Mouse (Mus musculus): Measurements from ENCODE around the gene Cdk20. TPM values are rescaled to one million over a fixed set of nuclear protein-coding genes. Genes with fewer than 3 reads are reported as not detected.
"Not testable (repeated sequence)": the region's sequence is repeated elsewhere in the genome, so short reads cannot be mapped to it uniquely, and the experiment has no call there.

The Cdk20 gene
- polyA plus RNA-seq, 1 experiment from 2014 or later, result 6.0 TPM

DNA sequence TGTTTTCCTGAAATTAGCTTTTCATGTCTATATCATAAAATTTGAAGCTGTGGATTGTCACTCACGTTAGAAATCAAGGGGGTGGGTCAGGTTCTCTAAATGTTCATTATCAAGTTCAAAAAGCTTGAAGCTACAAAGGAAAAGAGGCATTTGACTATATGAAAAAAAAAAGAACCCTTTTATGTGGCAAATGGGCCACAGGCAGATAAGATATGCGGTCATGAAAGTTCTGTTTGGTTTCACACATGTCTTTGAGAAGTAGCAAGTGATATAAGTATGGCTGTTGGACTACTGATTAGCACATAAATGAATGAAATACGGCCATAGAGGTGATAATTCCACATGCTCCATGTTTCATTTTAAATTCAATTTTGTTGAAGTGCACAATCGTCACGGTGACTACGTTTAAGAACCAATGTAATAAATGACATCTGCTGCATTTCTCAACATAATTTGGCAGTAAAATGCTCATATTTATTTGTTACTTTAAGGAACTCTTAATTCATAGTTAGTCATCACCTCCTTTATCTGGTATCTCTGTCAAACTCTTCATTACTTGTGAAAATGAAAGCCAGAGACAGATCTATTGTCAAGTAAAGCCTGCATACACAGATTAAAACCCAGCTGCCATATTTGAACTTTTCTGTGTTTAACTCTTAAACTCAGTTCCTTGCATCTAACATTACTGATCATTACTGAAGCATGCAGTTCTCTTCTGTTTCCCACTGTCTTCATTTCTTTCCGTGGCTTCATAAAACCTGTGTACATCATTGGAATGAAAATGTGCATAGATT lies 18.1 kb downstream of the Cdk20 start:
- Histone ChIP-seq H3K36me3 (no peaks in the 10 kb centered on the region), H3K9me3 (replicated peaks) (no peaks in the 10 kb centered on the region), H3K4me3 (no peak overlapping the region), H3K27me3 (no peaks in the 10 kb centered on the region), H3K27ac (no peak overlapping the region), H3K4me2 (no peak overlapping the region), H3K4me1 (replicated peaks) (no peaks in the 10 kb centered on the region), H3K9ac (no peak overlapping the region)
- no peak for ATAC-seq (replicated peaks; ENCODE audit: insufficient number of reproducible peaks, insufficient read depth, low FRiP score, low read depth)
- WGBS, result 62% methylated on average over 7 of the region's 7 CpGs

DNA sequence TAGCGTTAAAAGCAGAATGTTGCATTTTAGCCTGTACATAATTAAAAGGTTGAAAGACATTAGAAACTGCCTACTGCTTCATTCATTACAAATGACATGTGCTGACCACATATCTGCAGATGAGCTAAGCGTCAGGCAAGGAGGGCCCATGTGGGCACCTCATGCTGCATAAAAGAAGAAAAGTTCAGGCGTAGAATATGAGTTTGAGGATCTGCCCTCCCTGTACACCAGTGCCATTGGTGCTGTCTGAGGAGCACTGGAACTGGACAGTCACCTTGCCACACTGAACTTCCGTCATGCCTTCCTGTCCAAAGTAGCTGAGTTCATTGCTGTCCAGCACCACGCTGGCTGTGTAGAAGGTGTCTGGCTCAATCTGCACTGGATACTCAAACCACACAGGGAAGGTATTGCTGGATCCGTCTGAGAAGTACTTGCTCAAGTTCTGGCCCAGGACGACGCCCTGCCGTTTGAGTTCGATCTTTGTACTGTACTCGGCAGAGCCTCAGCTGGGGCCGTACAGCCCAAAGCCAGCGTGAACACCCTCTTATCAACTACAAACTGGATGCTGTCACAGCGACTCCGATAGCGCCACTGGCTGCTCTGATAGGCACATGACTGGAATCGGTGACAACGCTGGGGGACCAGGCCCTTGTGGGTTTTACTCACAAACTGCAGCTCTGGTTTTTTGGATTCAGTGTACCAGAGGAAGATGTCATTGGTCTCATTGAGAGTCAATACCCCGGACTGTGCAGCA lies 25.3 kb downstream of the Cdk20 start:
- not testable (repeated sequence) for ATAC-seq (replicated peaks; ENCODE audit: insufficient number of reproducible peaks, insufficient read depth, low FRiP score, low read depth)
- WGBS, result 68% methylated on average over 19 of the region's 19 CpGs

DNA sequence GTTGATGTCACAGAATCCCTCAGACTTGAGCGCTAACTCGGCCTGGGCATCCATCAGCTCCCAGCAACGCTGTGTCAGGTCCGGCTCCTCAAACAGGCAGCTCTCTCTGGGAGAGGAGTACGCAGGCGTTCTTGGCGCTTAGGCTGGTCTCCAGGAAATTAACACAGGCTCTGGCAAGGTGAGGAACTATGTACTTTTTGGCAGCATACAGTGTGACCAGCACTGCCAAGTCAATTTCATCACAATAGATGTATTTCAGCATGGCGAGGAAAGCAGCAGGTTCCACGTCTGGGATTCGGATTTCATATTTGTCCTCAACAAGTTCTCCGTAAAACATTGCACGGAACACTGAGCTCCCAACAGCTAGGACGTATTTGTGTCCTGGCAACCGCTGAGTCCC lies 26.1 kb downstream of the Cdk20 start:
- no peaks in the 10 kb centered on the region for H3K27me3 ChIP-seq
- H3K4me1 ChIP-seq (replicated peaks), result no peaks in the 10 kb centered on the region
- H3K4me2 ChIP-seq, result no peak overlapping the region
- 84% methylated on average over 14 of the region's 14 CpGs for WGBS
- no peaks in the 10 kb centered on the region for H3K9me3 ChIP-seq (replicated peaks)
- no peak overlapping the region for H3K4me3 ChIP-seq
- no peaks in the 10 kb centered on the region for H3K36me3 ChIP-seq
- no peak overlapping the region for H3K9ac ChIP-seq
- ATAC-seq (replicated peaks; ENCODE audit: insufficient number of reproducible peaks, insufficient read depth, low FRiP score, low read depth), result no peak
- no peak overlapping the region for H3K27ac ChIP-seq

More for the DNA sequence above, 25.3 kb downstream of the Cdk20 start:
- not testable (repeated sequence) for H3K4me1 ChIP-seq (replicated peaks); H3K4me2 ChIP-seq; H3K36me3 ChIP-seq; H3K9ac ChIP-seq; H3K9me3 ChIP-seq (replicated peaks); H3K27ac ChIP-seq; H3K27me3 ChIP-seq; H3K4me3 ChIP-seq

DNA sequence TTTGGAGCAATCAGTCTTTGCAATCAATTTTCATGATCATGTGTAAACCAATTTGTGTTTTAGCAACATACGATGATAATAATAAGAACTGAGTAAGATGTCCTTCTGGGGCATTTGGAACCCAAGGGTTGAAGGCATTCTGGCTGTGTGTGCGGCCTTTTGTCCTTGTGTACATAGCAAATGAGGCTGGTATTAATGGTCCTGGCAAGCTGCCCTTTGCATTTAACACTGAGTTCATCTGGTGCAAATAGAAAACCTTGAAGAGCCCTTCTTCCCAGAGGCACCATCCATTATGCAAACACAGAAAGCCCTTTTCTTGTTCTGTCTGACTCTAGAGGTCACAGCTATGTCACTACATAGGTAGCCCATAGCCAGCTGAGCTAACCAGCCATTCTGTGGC lies 30.5 kb downstream of the Cdk20 start:
- no peak overlapping the region for H3K27ac ChIP-seq
- H3K9me3 ChIP-seq (replicated peaks), result no peaks in the 10 kb centered on the region
- H3K36me3 ChIP-seq, result no peaks in the 10 kb centered on the region
- H3K9ac ChIP-seq, result no peak overlapping the region
- H3K4me2 ChIP-seq, result no peak overlapping the region
- 74% methylated on average over 2 of the region's 2 CpGs for WGBS
- H3K4me3 ChIP-seq, result no peak overlapping the region
- H3K4me1 ChIP-seq (replicated peaks), result no peaks in the 10 kb centered on the region
- no peak for ATAC-seq (replicated peaks; ENCODE audit: insufficient number of reproducible peaks, insufficient read depth, low FRiP score, low read depth)
- no peaks in the 10 kb centered on the region for H3K27me3 ChIP-seq

DNA sequence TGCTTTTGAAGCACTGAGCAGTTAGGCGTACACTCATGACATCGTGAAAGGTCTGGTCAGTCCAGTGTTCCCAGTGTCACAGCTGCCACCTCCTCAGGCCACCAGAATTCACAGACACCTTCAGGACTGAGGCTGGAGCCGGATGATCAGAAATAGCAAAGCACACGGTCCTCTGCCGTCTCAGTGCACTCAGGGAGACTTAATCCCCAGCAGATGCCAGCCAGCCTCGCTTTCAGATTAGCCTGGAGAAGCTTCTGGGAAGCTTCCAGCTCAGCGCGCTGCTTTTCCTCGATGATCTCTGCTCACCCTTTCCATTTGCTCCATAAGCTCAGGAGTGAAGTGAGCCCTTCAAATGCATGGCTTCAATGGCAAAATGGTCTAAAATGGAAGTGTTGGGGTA lies 33.1 kb downstream of the Cdk20 start:
- Histone ChIP-seq H3K4me3 (no peak overlapping the region), H3K9me3 (replicated peaks) (no peaks in the 10 kb centered on the region), H3K27ac (no peak overlapping the region), H3K4me2 (no peak overlapping the region), H3K9ac (no peak overlapping the region), H3K36me3 (no peaks in the 10 kb centered on the region), H3K27me3 (no peaks in the 10 kb centered on the region), H3K4me1 (replicated peaks) (no peaks in the 10 kb centered on the region)
- no peak for ATAC-seq (replicated peaks; ENCODE audit: insufficient number of reproducible peaks, insufficient read depth, low FRiP score, low read depth)
- WGBS, result 46% methylated on average over 9 of the region's 9 CpGs

DNA sequence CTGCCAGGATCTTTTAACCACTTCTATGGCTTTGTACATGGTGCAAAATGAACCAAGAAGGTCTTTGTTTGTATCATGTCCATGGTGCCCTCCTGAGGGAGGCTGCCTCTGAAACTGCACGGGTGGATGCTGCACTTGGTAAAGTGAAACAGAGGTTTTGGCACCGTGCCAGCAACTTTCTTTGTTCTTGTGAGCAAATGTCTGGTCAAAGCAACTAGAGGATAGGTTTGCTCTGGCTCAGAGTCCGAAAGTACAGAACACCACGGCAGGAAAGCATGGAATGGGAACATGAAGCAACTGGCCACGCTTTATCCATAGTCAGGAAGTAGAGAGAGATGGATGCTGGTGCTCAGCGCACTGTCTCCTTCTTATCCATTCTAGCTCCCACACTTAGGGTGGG lies 35.8 kb downstream of the Cdk20 start:
- no peaks in the 10 kb centered on the region for H3K27me3 ChIP-seq
- no peak overlapping the region for H3K27ac ChIP-seq
- H3K36me3 ChIP-seq, result no peaks in the 10 kb centered on the region
- H3K4me3 ChIP-seq, result no peak overlapping the region
- H3K4me1 ChIP-seq (replicated peaks), result no peaks in the 10 kb centered on the region
- H3K4me2 ChIP-seq, result no peak overlapping the region
- no peak for ATAC-seq (replicated peaks; ENCODE audit: insufficient number of reproducible peaks, insufficient read depth, low FRiP score, low read depth)
- H3K9ac ChIP-seq, result no peak overlapping the region
- no peaks in the 10 kb centered on the region for H3K9me3 ChIP-seq (replicated peaks)
- WGBS, result 53% methylated on average over 6 of the region's 6 CpGs

DNA sequence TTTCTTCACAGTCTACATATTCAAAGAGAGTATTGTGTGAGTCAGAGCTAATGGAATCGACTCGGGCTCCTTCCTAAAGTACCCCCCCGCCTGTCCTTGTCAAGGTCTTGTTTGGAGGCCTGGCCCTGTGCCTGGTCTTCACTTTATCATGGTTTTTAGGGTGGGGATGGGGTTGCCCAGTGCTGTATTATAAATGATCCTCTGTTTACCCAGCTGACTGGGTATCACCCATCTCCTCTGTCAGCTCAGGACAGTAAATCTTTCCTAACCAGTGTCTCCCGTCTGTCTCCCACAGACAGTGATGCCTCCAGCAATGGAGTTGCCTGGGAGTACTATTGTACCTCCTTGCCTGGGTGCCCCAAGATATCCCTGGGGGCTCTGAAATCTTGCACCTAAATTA lies 45.9 kb downstream of the Cdk20 start:
- ATAC-seq (replicated peaks; ENCODE audit: insufficient number of reproducible peaks, insufficient read depth, low FRiP score, low read depth), result no peak
- Histone ChIP-seq H3K27me3 (no peaks in the 10 kb centered on the region), H3K4me3 (no peak overlapping the region), H3K9ac (no peak overlapping the region), H3K4me2 (no peak overlapping the region), H3K36me3 (no peaks in the 10 kb centered on the region), H3K27ac (no peak overlapping the region), H3K4me1 (replicated peaks) (no peaks in the 10 kb centered on the region), H3K9me3 (replicated peaks) (no peaks in the 10 kb centered on the region)
- WGBS, result 59% methylated on average over 4 of the region's 4 CpGs

DNA sequence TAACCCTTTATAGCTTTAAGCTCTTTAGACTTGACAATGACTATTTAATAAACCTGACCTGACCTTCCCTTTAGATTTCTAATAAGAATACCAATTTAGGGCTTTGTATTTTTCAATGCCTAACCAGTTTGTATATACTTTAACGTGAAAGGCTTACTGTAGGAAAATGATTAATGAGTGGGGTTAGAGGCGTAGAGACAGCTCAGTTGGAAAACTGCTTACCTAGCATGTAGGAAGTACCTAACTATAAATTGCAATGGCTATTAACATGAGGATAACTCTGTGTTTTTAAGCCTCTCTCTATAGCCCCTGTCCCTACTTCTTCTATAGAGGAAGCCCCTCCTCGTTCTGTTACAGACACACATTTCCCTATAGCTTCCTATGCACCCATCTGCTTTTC lies 47.8 kb downstream of the Cdk20 start:
- Histone ChIP-seq H3K36me3 (no peaks in the 10 kb centered on the region), H3K4me2 (no peak overlapping the region), H3K4me1 (replicated peaks) (no peaks in the 10 kb centered on the region), H3K27me3 (no peaks in the 10 kb centered on the region), H3K9me3 (replicated peaks) (no peaks in the 10 kb centered on the region), H3K4me3 (no peak overlapping the region), H3K9ac (no peak overlapping the region), H3K27ac (no peak overlapping the region)
- 65% methylated on average over 3 of the region's 3 CpGs for WGBS
- ATAC-seq (replicated peaks; ENCODE audit: insufficient number of reproducible peaks, insufficient read depth, low FRiP score, low read depth), result no peak

DNA sequence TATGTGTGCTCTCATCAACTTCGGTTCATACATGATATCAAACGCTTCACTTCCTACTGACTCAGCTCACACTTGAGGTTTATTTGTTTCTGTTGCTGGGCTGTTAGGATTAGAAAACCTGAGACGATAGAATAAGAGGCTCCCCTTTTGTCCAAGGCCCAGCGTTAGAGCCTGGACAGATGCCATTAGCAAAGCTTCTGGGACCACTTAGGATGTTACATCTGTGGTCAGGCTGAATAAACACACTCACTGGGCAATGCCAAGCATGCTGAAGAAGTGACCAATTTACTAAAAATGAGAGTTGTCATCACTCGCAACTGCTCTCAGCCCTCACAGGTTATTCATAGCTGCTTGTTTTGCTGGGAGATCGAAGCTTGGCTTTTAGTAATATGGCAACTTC lies 57.8 kb downstream of the Cdk20 start:
- H3K4me3 ChIP-seq, result no peak overlapping the region
- H3K36me3 ChIP-seq, result no peaks in the 10 kb centered on the region
- no peak overlapping the region for H3K27ac ChIP-seq
- H3K9ac ChIP-seq, result no peak overlapping the region
- WGBS, result 64% methylated on average over 6 of the region's 6 CpGs
- no peak for ATAC-seq (replicated peaks; ENCODE audit: insufficient number of reproducible peaks, insufficient read depth, low FRiP score, low read depth)
- no peaks in the 10 kb centered on the region for H3K4me1 ChIP-seq (replicated peaks)
- no peaks in the 10 kb centered on the region for H3K27me3 ChIP-seq
- no peaks in the 10 kb centered on the region for H3K9me3 ChIP-seq (replicated peaks)
- H3K4me2 ChIP-seq, result no peak overlapping the region

Other genes starting within 250 kb of the Cdk20 start
- gene Cdc14b, start 157.0 kb upstream of the Cdk20 start, polyA plus RNA-seq (2015; fragmentation: Nextera tagmentation; extraction: Ambion mirVana), result 12.1 and 12.7 TPM in 2 replicates
- gene Aaed1, start 119.6 kb upstream of the Cdk20 start, polyA plus RNA-seq (2015; fragmentation: Nextera tagmentation; extraction: Ambion mirVana), result 69.2 and 70.0 TPM in 2 replicates
- gene Ctsl, start 61.4 kb upstream of the Cdk20 start, polyA plus RNA-seq (2015; fragmentation: Nextera tagmentation; extraction: Ambion mirVana), result 246 and 363 TPM in 2 replicates
- gene Fam240b, start 65.5 kb downstream of the Cdk20 start, polyA plus RNA-seq (2015; fragmentation: Nextera tagmentation; extraction: Ambion mirVana), result not detected in 2 replicates